Mouse (Mus musculus): ENCODE results near the gene Cavin3.

- TF ChIP-seq CTCF (IDR thresholded peaks at IDR 0.05; ENCODE audit: low read depth), result no peak
- TF ChIP-seq EP300 (IDR thresholded peaks at IDR 0.05; ENCODE audit: low read depth), result no peak
These were observed 37.7 kb upstream of the Cavin3 start for GRCm38 (mm10) chr7:105519771-105520170.
